Mouse (Mus musculus): ENCODE results near the gene Dhx32. TPM values are rescaled to one million over a fixed set of nuclear protein-coding genes. Genes with fewer than 3 reads are reported as not detected.

The Dhx32 gene
- polyA plus RNA-seq, 1 experiment from 2014 or later, result 32.7 TPM

- Histone ChIP-seq H3K4me1 (ENCODE audit: control insufficient read depth in 2 of 2, insufficient read depth in 2 of 2, low read length in 2 of 2) (peaks cover 30 to 66% of the 10 kb centered on the region in 2 experiments), H3K9me3 (ENCODE audit: control insufficient read depth, low read length) (no peaks in the 10 kb centered on the region), H3K36me3 (ENCODE audit: control insufficient read depth, insufficient read depth, low read length) (peaks cover 22% of the 10 kb centered on the region), H3K27me3 (ENCODE audit: control insufficient read depth, insufficient read depth, low read length) (no peaks in the 10 kb centered on the region), H3K4me2 (ENCODE audit: low read length) (peak overlapping the region; percentile 47), H3K4me3 (ENCODE audit: control insufficient read depth in 1 of 2, insufficient read depth in 1 of 2, low read depth in 1 of 2, low read length in 2 of 2) (no peak overlapping the region), H3K9ac (ENCODE audit: low read length) (peak overlapping the region; percentile 61), H3K27ac (replicated peaks in 1 of 2; ENCODE audit: control insufficient read depth in 1 of 2, insufficient read depth in 1 of 2, low read depth in 2 of 2, low read length in 2 of 2) (peak overlapping the region; percentile 93 to 94)
- peak; percentile 81 for ATAC-seq (ENCODE audit: insufficient number of reproducible peaks, insufficient read depth, low FRiP score, low read depth)
- 5% methylated on average over 4 of the region's 4 CpGs for WGBS
These were observed 37.8 kb downstream of the Dhx32 start for GRCm38 (mm10) chr7:133744701-133745100.

GRCm38 (mm10) chr7:133744209-133744608, 38.3 kb downstream of the Dhx32 start:
- ATAC-seq (ENCODE audit: insufficient number of reproducible peaks, insufficient read depth, low FRiP score, low read depth), result no peak
- WGBS, result 29% methylated on average over 1 of the region's 1 CpGs
- Histone ChIP-seq H3K4me2 (ENCODE audit: low read length) (peak overlapping the region; percentile 47), H3K27me3 (ENCODE audit: control insufficient read depth, insufficient read depth, low read length) (no peaks in the 10 kb centered on the region), H3K9me3 (ENCODE audit: control insufficient read depth, low read length) (no peaks in the 10 kb centered on the region), H3K36me3 (ENCODE audit: control insufficient read depth, insufficient read depth, low read length) (peaks cover 22% of the 10 kb centered on the region), H3K9ac (ENCODE audit: low read length) (peak overlapping the region; percentile 61), H3K4me3 (ENCODE audit: control insufficient read depth in 1 of 2, insufficient read depth in 1 of 2, low read depth in 1 of 2, low read length in 2 of 2) (no peak overlapping the region), H3K27ac (replicated peaks in 1 of 2; ENCODE audit: control insufficient read depth in 1 of 2, insufficient read depth in 1 of 2, low read depth in 2 of 2, low read length in 2 of 2) (peak overlapping the region; percentile 93 to 94), H3K4me1 (ENCODE audit: control insufficient read depth in 2 of 2, insufficient read depth in 2 of 2, low read length in 2 of 2) (peaks cover 30 to 64% of the 10 kb centered on the region in 2 experiments)

- Histone ChIP-seq H3K27me3 (ENCODE audit: control insufficient read depth, insufficient read depth, low read length) (no peaks in the 10 kb centered on the region), H3K9me3 (ENCODE audit: control insufficient read depth, low read length) (no peaks in the 10 kb centered on the region), H3K4me3 (ENCODE audit: control insufficient read depth in 1 of 2, insufficient read depth in 1 of 2, low read depth in 1 of 2, low read length in 2 of 2) (no peak overlapping the region), H3K27ac (replicated peaks in 1 of 2; ENCODE audit: control insufficient read depth in 1 of 2, insufficient read depth in 1 of 2, low read depth in 2 of 2, low read length in 2 of 2) (peak overlapping the region; percentile 93 to 94), H3K4me1 (ENCODE audit: control insufficient read depth in 2 of 2, insufficient read depth in 2 of 2, low read length in 2 of 2) (peaks cover 27 to 58% of the 10 kb centered on the region in 2 experiments), H3K4me2 (ENCODE audit: low read length) (no peak overlapping the region), H3K36me3 (ENCODE audit: control insufficient read depth, insufficient read depth, low read length) (peaks cover 25% of the 10 kb centered on the region), H3K9ac (ENCODE audit: low read length) (peak overlapping the region; percentile 61)
- no peak for ATAC-seq (ENCODE audit: insufficient number of reproducible peaks, insufficient read depth, low FRiP score, low read depth)
- WGBS, result 31% methylated on average over 4 of the region's 4 CpGs
These were observed 38.9 kb downstream of the Dhx32 start for GRCm38 (mm10) chr7:133743611-133744010.

GRCm38 (mm10) chr7:133742530-133743325, 39.8 kb downstream of the Dhx32 start:
- Histone ChIP-seq H3K27me3 (ENCODE audit: control insufficient read depth, insufficient read depth, low read length) (no peaks in the 10 kb centered on the region), H3K4me2 (ENCODE audit: low read length) (no peak overlapping the region), H3K36me3 (ENCODE audit: control insufficient read depth, insufficient read depth, low read length) (peaks cover 27% of the 10 kb centered on the region), H3K4me3 (ENCODE audit: control insufficient read depth in 1 of 2, insufficient read depth in 1 of 2, low read depth in 1 of 2, low read length in 2 of 2) (no peak overlapping the region), H3K9ac (ENCODE audit: low read length) (no peak overlapping the region), H3K9me3 (ENCODE audit: control insufficient read depth, low read length) (no peaks in the 10 kb centered on the region), H3K4me1 (ENCODE audit: control insufficient read depth in 2 of 2, insufficient read depth in 2 of 2, low read length in 2 of 2) (peaks cover 18 to 49% of the 10 kb centered on the region in 2 experiments), H3K27ac (replicated peaks in 1 of 2; ENCODE audit: control insufficient read depth in 1 of 2, insufficient read depth in 1 of 2, low read depth in 2 of 2, low read length in 2 of 2) (no peak overlapping the region)
- 84% methylated on average over 12 of the region's 12 CpGs for WGBS
- no peak for ATAC-seq (ENCODE audit: insufficient number of reproducible peaks, insufficient read depth, low FRiP score, low read depth)

GRCm38 (mm10) chr7:133740558-133740957, 42.0 kb downstream of the Dhx32 start:
- peaks cover 35% of the 10 kb centered on the region for H3K36me3 ChIP-seq (ENCODE audit: control insufficient read depth, insufficient read depth, low read length)
- H3K4me2 ChIP-seq (ENCODE audit: low read length), result no peak overlapping the region
- H3K9ac ChIP-seq (ENCODE audit: low read length), result no peak overlapping the region
- H3K9me3 ChIP-seq (ENCODE audit: control insufficient read depth, low read length), result no peaks in the 10 kb centered on the region
- ATAC-seq (ENCODE audit: insufficient number of reproducible peaks, insufficient read depth, low FRiP score, low read depth), result no peak
- peaks cover 13 to 39% of the 10 kb centered on the region in 2 experiments for H3K4me1 ChIP-seq (ENCODE audit: control insufficient read depth in 2 of 2, insufficient read depth in 2 of 2, low read length in 2 of 2)
- H3K27ac ChIP-seq (replicated peaks in 1 of 2; ENCODE audit: control insufficient read depth in 1 of 2, insufficient read depth in 1 of 2, low read depth in 2 of 2, low read length in 2 of 2), result no peak overlapping the region
- H3K4me3 ChIP-seq (ENCODE audit: control insufficient read depth in 1 of 2, insufficient read depth in 1 of 2, low read depth in 1 of 2, low read length in 2 of 2), result no peak overlapping the region
- no peaks in the 10 kb centered on the region for H3K27me3 ChIP-seq (ENCODE audit: control insufficient read depth, insufficient read depth, low read length)
- WGBS, result 73% methylated on average over 7 of the region's 7 CpGs

- WGBS, result 48% methylated on average over 4 of the region's 4 CpGs
- no peak overlapping the region for H3K4me3 ChIP-seq (ENCODE audit: control insufficient read depth in 1 of 2, insufficient read depth in 1 of 2, low read depth in 1 of 2, low read length in 2 of 2)
- H3K36me3 ChIP-seq (ENCODE audit: control insufficient read depth, insufficient read depth, low read length), result peaks cover 25% of the 10 kb centered on the region
- no peaks in the 10 kb centered on the region for H3K27me3 ChIP-seq (ENCODE audit: control insufficient read depth, insufficient read depth, low read length)
- no peak overlapping the region for H3K4me2 ChIP-seq (ENCODE audit: low read length)
- ATAC-seq (ENCODE audit: insufficient number of reproducible peaks, insufficient read depth, low FRiP score, low read depth), result no peak
- H3K27ac ChIP-seq (replicated peaks in 1 of 2; ENCODE audit: control insufficient read depth in 1 of 2, insufficient read depth in 1 of 2, low read depth in 2 of 2, low read length in 2 of 2), result peak overlapping the region; percentile 74 to 91
- peaks cover 19 to 37% of the 10 kb centered on the region in 2 experiments for H3K4me1 ChIP-seq (ENCODE audit: control insufficient read depth in 2 of 2, insufficient read depth in 2 of 2, low read length in 2 of 2)
- H3K9ac ChIP-seq (ENCODE audit: low read length), result no peak overlapping the region
- no peaks in the 10 kb centered on the region for H3K9me3 ChIP-seq (ENCODE audit: control insufficient read depth, low read length)
These were observed 50.4 kb downstream of the Dhx32 start for GRCm38 (mm10) chr7:133731971-133732645.

GRCm38 (mm10) chr7:133730324-133731191, 52.0 kb downstream of the Dhx32 start:
- Histone ChIP-seq H3K36me3 (ENCODE audit: control insufficient read depth, insufficient read depth, low read length) (peaks cover 23% of the 10 kb centered on the region), H3K27me3 (ENCODE audit: control insufficient read depth, insufficient read depth, low read length) (no peaks in the 10 kb centered on the region), H3K9ac (ENCODE audit: low read length) (peak overlapping the region; percentile 39), H3K4me1 (ENCODE audit: control insufficient read depth in 2 of 2, insufficient read depth in 2 of 2, low read length in 2 of 2) (peaks cover 27 to 51% of the 10 kb centered on the region in 2 experiments), H3K27ac (replicated peaks in 1 of 2; ENCODE audit: control insufficient read depth in 1 of 2, insufficient read depth in 1 of 2, low read depth in 2 of 2, low read length in 2 of 2) (peak overlapping the region; percentile 80 to 91), H3K4me3 (ENCODE audit: control insufficient read depth in 1 of 2, insufficient read depth in 1 of 2, low read depth in 1 of 2, low read length in 2 of 2) (no peak overlapping the region), H3K9me3 (ENCODE audit: control insufficient read depth, low read length) (no peaks in the 10 kb centered on the region), H3K4me2 (ENCODE audit: low read length) (no peak overlapping the region)
- no peak for ATAC-seq (ENCODE audit: insufficient number of reproducible peaks, insufficient read depth, low FRiP score, low read depth)
- WGBS, result 42% methylated on average over 11 of the region's 11 CpGs
